Mouse (Mus musculus) cerebellum, adult 9-10 months (tissue): Measurements from ENCODE around the gene Igsf9b.

Experiments
- DNase-seq: peaks from one replicate; pipeline ENCODE4 v3.0.0; 2022

Igsf9b gene

GRCm38 (mm10) chr9:27336962-27337636 is 38.1 kb downstream of the Igsf9b start:
- no peak for DNase-seq

GRCm38 (mm10) chr9:27339168-27339567 is 40.2 kb downstream of the Igsf9b start:
- DNase-seq: no peak

- DNase-seq: no peak
Measured at GRCm38 (mm10) chr9:27346541-27347269, 47.7 kb downstream of the Igsf9b start.

DNA sequence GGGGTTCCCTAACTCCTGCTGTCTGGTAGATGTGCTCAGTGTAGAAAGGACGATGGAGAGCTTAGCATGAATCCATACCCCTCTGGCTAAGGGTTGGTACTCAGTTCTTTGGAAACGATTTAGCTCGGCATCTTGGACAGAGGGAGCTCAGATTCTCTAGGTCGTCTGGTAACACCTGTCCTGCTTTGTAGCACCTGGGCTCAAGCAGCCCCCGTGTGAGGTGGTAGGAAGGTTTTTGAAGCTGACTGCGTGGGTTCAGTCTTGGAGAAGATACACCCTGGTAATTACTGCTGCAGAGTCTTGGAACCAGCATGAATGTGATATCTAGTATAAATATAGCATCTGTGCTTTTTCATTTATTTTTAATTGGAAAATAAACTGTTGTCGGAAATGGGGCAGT is 54.1 kb downstream of the Igsf9b start:
- DNase-seq: no peak

DNA sequence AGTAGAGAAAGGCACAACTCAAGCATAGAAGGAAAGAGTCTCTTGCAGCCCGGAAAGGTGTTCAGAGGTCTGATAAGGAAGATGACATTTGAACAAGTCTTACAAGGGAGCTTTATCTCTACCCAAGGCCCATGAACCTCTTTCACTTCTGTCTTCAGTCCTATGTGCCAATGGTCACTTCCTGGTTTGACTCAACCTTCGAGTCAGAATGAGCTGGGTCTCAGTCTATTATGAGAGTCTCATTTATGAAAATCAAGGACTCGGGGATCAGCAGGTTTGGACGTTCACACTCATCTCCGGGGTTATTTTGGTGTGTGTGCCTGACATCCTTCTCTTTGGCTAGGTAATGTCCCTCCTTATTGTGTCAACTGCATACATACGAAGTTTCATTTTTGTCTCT is 58.9 kb downstream of the Igsf9b start:
- DNase-seq: no peak

DNA sequence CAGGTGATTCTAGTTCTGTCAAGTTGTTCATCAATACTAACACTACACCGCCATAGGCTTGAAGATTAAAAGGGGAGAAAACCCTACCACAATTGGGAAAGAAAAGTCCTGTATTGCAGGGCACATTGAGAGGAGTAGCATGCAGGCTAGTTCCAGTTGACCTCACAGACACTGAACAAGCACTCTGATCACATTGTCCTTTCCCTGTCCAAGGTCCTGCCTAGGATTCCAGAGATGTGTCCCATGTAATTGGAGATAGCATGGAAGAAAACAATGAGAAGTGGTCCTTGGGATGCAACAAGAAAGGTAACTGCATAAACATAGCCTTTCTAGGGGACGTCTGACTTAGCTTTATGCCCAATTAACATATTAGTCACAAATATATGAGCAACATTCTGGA is 68.2 kb downstream of the Igsf9b start:
- no peak for DNase-seq

DNA sequence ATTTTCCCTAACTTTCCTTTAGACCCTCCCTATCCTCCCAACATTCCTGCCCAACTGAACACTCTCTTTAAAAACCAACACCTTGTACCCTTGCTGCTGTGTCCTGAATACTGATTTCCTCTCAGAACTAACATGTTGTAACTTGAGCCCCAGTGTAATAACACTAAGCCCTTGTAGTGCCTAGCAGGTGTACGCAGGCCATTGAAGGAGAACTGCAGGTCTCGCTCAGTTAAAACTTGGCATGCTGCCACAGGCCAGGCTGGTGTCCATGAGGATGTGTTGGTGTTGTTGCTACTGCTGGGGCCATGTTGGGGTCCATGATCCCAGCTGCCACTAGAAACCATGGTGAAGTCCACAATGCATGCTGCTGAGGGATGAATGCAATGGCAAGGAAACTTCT is 70.1 kb downstream of the Igsf9b start:
- DNase-seq: no peak

DNA sequence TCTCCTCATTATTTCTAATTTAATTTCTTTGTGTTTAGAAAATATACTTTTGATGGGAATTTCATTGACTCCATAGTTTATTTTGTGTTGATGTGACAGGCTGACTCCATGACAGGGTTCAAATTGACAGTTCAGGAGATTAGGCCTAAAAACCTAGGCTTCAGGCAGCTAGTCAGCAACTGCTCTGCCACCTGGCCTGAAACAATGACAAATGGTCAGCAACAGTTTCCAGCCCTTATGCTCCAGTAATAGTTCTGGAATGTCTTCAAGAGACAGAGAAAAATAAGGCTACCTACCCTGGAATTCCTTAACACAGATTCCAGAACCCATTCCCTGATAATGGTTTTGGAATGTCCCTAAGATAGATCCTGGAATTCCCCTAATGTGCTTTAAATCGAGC is 76.7 kb downstream of the Igsf9b start:
- DNase-seq: peak; percentile 71

- DNase-seq: peak; percentile 84
Measured at GRCm38 (mm10) chr9:27386951-27387350, 87.9 kb downstream of the Igsf9b start.

- DNase-seq: no peak
Measured at GRCm38 (mm10) chr9:27396500-27396899, 97.5 kb downstream of the Igsf9b start, which contains the start of gene Spata19. Gene Spata19 (plus strand): TSS chr9:27396800.

DNA sequence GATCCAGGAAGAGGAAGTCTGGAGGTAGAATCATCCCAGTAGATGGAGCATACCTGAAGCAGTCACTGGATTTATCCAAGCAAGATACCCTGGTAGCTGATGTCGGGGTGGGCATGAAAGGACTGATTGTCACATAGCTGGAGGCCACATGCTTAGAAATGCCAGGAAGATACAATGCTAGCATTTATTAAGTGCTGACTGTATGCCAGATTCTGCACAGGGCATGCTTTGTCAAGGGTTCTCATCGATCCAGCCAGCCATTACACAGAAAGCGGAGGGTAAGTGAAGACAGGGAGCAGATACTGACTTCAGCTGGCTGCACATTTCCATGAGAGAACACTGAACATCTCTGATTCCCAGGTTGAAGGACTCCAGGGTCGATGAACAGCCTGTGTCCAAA is 102.2 kb downstream of the Igsf9b start:
- DNase-seq: no peak
